Mouse (Mus musculus) heart, embryonic 14.5 days (tissue): ENCODE results near the gene Oas3. TPM values are rescaled to one million over a fixed set of nuclear protein-coding genes. Genes with fewer than 3 reads are reported as not detected.
"Not testable (repeated sequence)": the region's sequence is repeated elsewhere in the genome, so short reads cannot be mapped to it uniquely, and the experiment has no call there.

Source experiments
- ATAC-seq: fragments of 200-750 bp; cut with Nextera tagmentation; 2 replicates; pipeline ENCODE4 v1.8.0; 2017; ENCODE audit warnings: low read depth, moderate TSS enrichment; ENCODE audit not compliant: insufficient number of reproducible peaks, insufficient read depth, low FRiP score
- H3K27ac ChIP-seq, 2 experiments: fragments of 200-500 bp in 1 of 2; fragments of 300-500 bp in 1 of 2; sonication (generic) in 1 of 2; replicated peaks in 1 of 2; 2 replicates each; pipeline ENCODE4 v1.5.1; 2012 to 2014; ENCODE audit warnings: low read depth in 2 of 2, low read length in 2 of 2, control low read depth in 1 of 2, mild to moderate bottlenecking in 1 of 2, mixed read lengths in 1 of 2; ENCODE audit not compliant: control insufficient read depth in 1 of 2, insufficient read depth in 1 of 2
- H3K27me3 ChIP-seq: fragments of 300-500 bp; sonication (generic); 2 replicates; pipeline ENCODE4 v1.6.1; 2014; ENCODE audit warnings: mild to moderate bottlenecking, low read length, control low read depth; ENCODE audit not compliant: control insufficient read depth, insufficient read depth
- H3K36me3 ChIP-seq: fragments of 300-500 bp; sonication (generic); 2 replicates; pipeline ENCODE4 v1.6.1; 2014; ENCODE audit warnings: mild to moderate bottlenecking, control low read depth, low read length, mixed read lengths; ENCODE audit not compliant: control insufficient read depth, insufficient read depth
- H3K4me1 ChIP-seq, 2 experiments: fragments of 200-500 bp in 1 of 2; fragments of 300-500 bp in 1 of 2; sonication (generic) in 1 of 2; 2 replicates each; pipeline ENCODE4 v1.6.1; 2012 to 2014; ENCODE audit warnings: low read length in 2 of 2, control low read depth in 1 of 2, mixed read lengths in 1 of 2; ENCODE audit not compliant: control insufficient read depth in 2 of 2, insufficient read depth in 2 of 2
- H3K4me2 ChIP-seq: fragments of 300-500 bp; sonication (generic); 2 replicates; pipeline ENCODE4 v1.6.1; 2014; ENCODE audit warnings: mild to moderate bottlenecking, low read length
- H3K4me3 ChIP-seq, 2 experiments: fragments of 200-500 bp in 1 of 2; fragments of 300-500 bp in 1 of 2; sonication (generic) in 1 of 2; 2 replicates each; pipeline ENCODE4 v1.5.1; 2012 to 2014; ENCODE audit warnings: low read length in 2 of 2, mild to moderate bottlenecking in 2 of 2, control low read depth in 1 of 2, low read depth in 1 of 2, moderate library complexity in 1 of 2; ENCODE audit not compliant: control insufficient read depth in 1 of 2, insufficient read depth in 1 of 2
- H3K9ac ChIP-seq: fragments of 300-500 bp; sonication (generic); 2 replicates; pipeline ENCODE4 v1.6.1; 2014; ENCODE audit warnings: mild to moderate bottlenecking, low read length
- H3K9me3 ChIP-seq: fragments of 300-500 bp; sonication (generic); 2 replicates; pipeline ENCODE4 v1.6.1; 2016; ENCODE audit warnings: low read length, control low read depth; ENCODE audit not compliant: control insufficient read depth
- WGBS: fragments of 180-500 bp; shearing (Covaris S2); extraction: QIAGEN DNeasy Blood & Tissue Kit; methylation state at CpG from one replicate; pipeline ENCODE4 v1.1.7; 2014; 5-methylcytosine and 5-hydroxymethylcytosine counted together
- polyA plus RNA-seq: library from polyadenylated mRNA; unstranded; fragments of >200 nt; fragmentation: Nextera tagmentation; extraction: Ambion mirVana; gene quantifications from 2 replicates; pipeline ENCODE4 v1.2.1, GENCODE M21; 2014

The Oas3 gene
- polyA plus RNA-seq, 1 experiment from 2014 or later, result 0.27 TPM

GRCm38 (mm10) chr5:120803596-120803995 is 26.1 kb upstream of the Oas3 start:
- Histone ChIP-seq H3K4me3 (no peak overlapping the region), H3K27ac (no peak overlapping the region), H3K36me3 (no peaks in the 10 kb centered on the region), H3K27me3 (peaks cover 22% of the 10 kb centered on the region), H3K4me1 (no peaks in the 10 kb centered on the region), H3K4me2 (no peak overlapping the region), H3K9ac (no peak overlapping the region), H3K9me3 (no peaks in the 10 kb centered on the region)
- ATAC-seq, result no peak
- WGBS, result 57% methylated on average over 2 of the region's 2 CpGs

- WGBS, result 65% methylated on average over 2 of the region's 2 CpGs
- not testable (repeated sequence) for H3K9ac ChIP-seq, H3K9me3 ChIP-seq, H3K4me3 ChIP-seq, H3K4me2 ChIP-seq, H3K27ac ChIP-seq, H3K36me3 ChIP-seq, ATAC-seq, H3K4me1 ChIP-seq
- peaks cover 22% of the 10 kb centered on the region for H3K27me3 ChIP-seq
Observed at GRCm38 (mm10) chr5:120798943-120799342, 21.5 kb upstream of the Oas3 start.

- not testable (repeated sequence) for H3K9me3 ChIP-seq, ATAC-seq, H3K9ac ChIP-seq, H3K27ac ChIP-seq, H3K36me3 ChIP-seq, H3K4me1 ChIP-seq, H3K4me2 ChIP-seq, H3K4me3 ChIP-seq
- peaks cover 18% of the 10 kb centered on the region for H3K27me3 ChIP-seq
- WGBS, result 36% methylated on average over 5 of the region's 5 CpGs
Observed at GRCm38 (mm10) chr5:120798147-120798546, 20.7 kb upstream of the Oas3 start.

GRCm38 (mm10) chr5:120795480-120796034 is 18.1 kb upstream of the Oas3 start, which contains the start of gene Oas1e:
TSS of gene Oas1e (minus strand) at chr5:120795530.
- not testable (repeated sequence) for H3K9me3 ChIP-seq, H3K36me3 ChIP-seq, H3K9ac ChIP-seq, H3K27ac ChIP-seq, H3K4me2 ChIP-seq, H3K4me1 ChIP-seq, ATAC-seq, H3K4me3 ChIP-seq, H3K27me3 ChIP-seq
- 67% methylated on average over 9 of the region's 9 CpGs for WGBS

GRCm38 (mm10) chr5:120793043-120793442 is 15.6 kb upstream of the Oas3 start:
- H3K4me3 ChIP-seq, result no peak overlapping the region

GRCm38 (mm10) chr5:120787042-120787441 is 9.6 kb upstream of the Oas3 start:
- no peak overlapping the region for H3K27ac ChIP-seq
- no peaks in the 10 kb centered on the region for H3K9me3 ChIP-seq
- no peaks in the 10 kb centered on the region for H3K4me1 ChIP-seq
- 52% methylated on average over 3 of the region's 3 CpGs for WGBS
- no peak overlapping the region for H3K9ac ChIP-seq
- H3K4me2 ChIP-seq, result no peak overlapping the region
- no peak for ATAC-seq
- H3K4me3 ChIP-seq, result no peak overlapping the region
- H3K36me3 ChIP-seq, result no peaks in the 10 kb centered on the region
- no peaks in the 10 kb centered on the region for H3K27me3 ChIP-seq

More at GRCm38 (mm10) chr5:120793043-120793442, 15.6 kb upstream of the Oas3 start:
- no peaks in the 10 kb centered on the region for H3K27me3 ChIP-seq
- H3K36me3 ChIP-seq, result no peaks in the 10 kb centered on the region
- no peaks in the 10 kb centered on the region for H3K9me3 ChIP-seq
- H3K4me2 ChIP-seq, result no peak overlapping the region
- ATAC-seq, result no peak; the same call in 1 of the 2 replicates
- no peak overlapping the region for H3K27ac ChIP-seq
- 19% methylated on average over 2 of the region's 2 CpGs for WGBS
- no peak overlapping the region for H3K9ac ChIP-seq
- 0 out of 4 replicates have a peak, but pooled peaks cover 0 to 1% of the 10 kb centered on the region in 2 experiments for H3K4me1 ChIP-seq

- no peak overlapping the region for H3K9ac ChIP-seq
- WGBS, result 80% methylated on average over 2 of the region's 2 CpGs
- no peak overlapping the region for H3K4me3 ChIP-seq
Observed at GRCm38 (mm10) chr5:120782446-120782845, 5.0 kb upstream of the Oas3 start.

GRCm38 (mm10) chr5:120781646-120782045 is 4.2 kb upstream of the Oas3 start:
- H3K9ac ChIP-seq, result no peak overlapping the region
- no peaks in the 10 kb centered on the region for H3K9me3 ChIP-seq
- ATAC-seq, result no peak
- peaks cover 17 to 20% of the 10 kb centered on the region in 2 experiments for H3K4me1 ChIP-seq
- no peak overlapping the region for H3K27ac ChIP-seq
- no peak overlapping the region for H3K4me3 ChIP-seq
- WGBS, result 67% methylated on average over 1 of the region's 1 CpGs
- H3K4me2 ChIP-seq, result no peak overlapping the region
- no peaks in the 10 kb centered on the region for H3K27me3 ChIP-seq
- no peaks in the 10 kb centered on the region for H3K36me3 ChIP-seq

More at GRCm38 (mm10) chr5:120782446-120782845, 5.0 kb upstream of the Oas3 start:
- Histone ChIP-seq H3K4me2 (no peak overlapping the region), H3K4me1 (peaks cover 15 to 20% of the 10 kb centered on the region in 2 experiments), H3K9me3 (no peaks in the 10 kb centered on the region), H3K27ac (no peak overlapping the region), H3K36me3 (no peaks in the 10 kb centered on the region), H3K27me3 (no peaks in the 10 kb centered on the region)
- ATAC-seq, result no peak
